Mouse (Mus musculus): ENCODE results near the gene Zbtb8b. TPM values are rescaled to one million over a fixed set of nuclear protein-coding genes. Genes with fewer than 3 reads are reported as not detected.

The Zbtb8b gene
- total RNA-seq (2014; rRNA removed) = 9.7 and 15.3 TPM in 2 replicates
- 11.3 and 12.9 TPM in 2 replicates for polyA plus RNA-seq (2015; fragmentation: Nextera tagmentation; extraction: Ambion mirVana)

- WGBS = 2% methylated on average over 33 of the region's 33 CpGs
- Histone ChIP-seq H3K4me3 (ENCODE audit: low read length) (peak within 1 kb of the TSS; percentile 64), H3K4me2 (ENCODE audit: low read depth, low read length) (peak within 1 kb of the TSS; percentile 69), H3K9ac (replicated peaks; ENCODE audit: low read length) (peak within 1 kb of the TSS; percentile 72), H3K27ac (peak within 1 kb of the TSS; percentile 26; the same call in 1 of the 2 replicates), H3K4me1 (ENCODE audit: insufficient read depth, low read length) (no peaks in the 10 kb centered on the region; the same call in 1 of the 2 replicates), H3K27me3 (ENCODE audit: insufficient read depth, low read length) (no peaks in the 10 kb centered on the region), H3K9me3 (ENCODE audit: low read length) (no peaks in the 10 kb centered on the region), H3K36me3 (ENCODE audit: insufficient read depth, low read length) (no peaks in the 10 kb centered on the region)
- DNase-seq (ENCODE audit: low spot score) (peak; percentile 92), ATAC-seq (peak; percentile 98)
- no peak for TF ChIP-seq CTCF (IDR thresholded peaks at IDR 0.05; ENCODE audit: low read depth)
Measured at GRCm38 (mm10) chr4:129440340-129441063, at the start of gene Zbtb8b. Gene Zbtb8b (minus strand): TSS chr4:129440853.

- no peak for TF ChIP-seq CTCF (IDR thresholded peaks at IDR 0.05; ENCODE audit: low read depth)
- Histone ChIP-seq H3K27me3 (ENCODE audit: insufficient read depth, low read length) (no peaks in the 10 kb centered on the region), H3K9ac (replicated peaks; ENCODE audit: low read length) (no peak overlapping the region), H3K9me3 (ENCODE audit: low read length) (no peaks in the 10 kb centered on the region), H3K27ac (no peak overlapping the region), H3K36me3 (ENCODE audit: insufficient read depth, low read length) (peaks cover 40% of the 10 kb centered on the region), H3K4me2 (ENCODE audit: low read depth, low read length) (no peak overlapping the region), H3K4me1 (ENCODE audit: insufficient read depth, low read length) (no peaks in the 10 kb centered on the region), H3K4me3 (ENCODE audit: low read length) (no peak overlapping the region)
- no peak for ATAC-seq
- WGBS = 95% methylated on average over 1 of the region's 1 CpGs
- DNase-seq (ENCODE audit: low spot score) = no peak
Measured at GRCm38 (mm10) chr4:129481090-129481489, 40.4 kb upstream of the Zbtb8b start.

- Histone ChIP-seq H3K9me3 (ENCODE audit: low read length) (no peaks in the 10 kb centered on the region), H3K27me3 (ENCODE audit: insufficient read depth, low read length) (no peaks in the 10 kb centered on the region), H3K4me2 (ENCODE audit: low read depth, low read length) (no peak overlapping the region), H3K27ac (no peak overlapping the region), H3K4me1 (ENCODE audit: insufficient read depth, low read length) (no peaks in the 10 kb centered on the region), H3K4me3 (ENCODE audit: low read length) (no peak overlapping the region), H3K9ac (replicated peaks; ENCODE audit: low read length) (no peak overlapping the region), H3K36me3 (ENCODE audit: insufficient read depth, low read length) (peaks cover 39% of the 10 kb centered on the region)
- TF ChIP-seq CTCF (IDR thresholded peaks at IDR 0.05; ENCODE audit: low read depth) = no peak
- ATAC-seq = no peak
- no peak for DNase-seq (ENCODE audit: low spot score)
- WGBS = 94% methylated on average over 3 of the region's 3 CpGs
Measured at GRCm38 (mm10) chr4:129479863-129480262, 39.2 kb upstream of the Zbtb8b start.

GRCm38 (mm10) chr4:129476047-129476446, 35.4 kb upstream of the Zbtb8b start:
- Histone ChIP-seq H3K4me3 (ENCODE audit: low read length) (no peak overlapping the region), H3K9ac (replicated peaks; ENCODE audit: low read length) (no peak overlapping the region), H3K36me3 (ENCODE audit: insufficient read depth, low read length) (peaks cover 50% of the 10 kb centered on the region), H3K4me2 (ENCODE audit: low read depth, low read length) (no peak overlapping the region), H3K4me1 (ENCODE audit: insufficient read depth, low read length) (no peaks in the 10 kb centered on the region), H3K27me3 (ENCODE audit: insufficient read depth, low read length) (no peaks in the 10 kb centered on the region), H3K27ac (no peak overlapping the region), H3K9me3 (ENCODE audit: low read length) (no peaks in the 10 kb centered on the region)
- WGBS = 88% methylated on average over 11 of the region's 11 CpGs
- ATAC-seq (no peak), DNase-seq (ENCODE audit: low spot score) (no peak)
- no peak for TF ChIP-seq CTCF (IDR thresholded peaks at IDR 0.05; ENCODE audit: low read depth)

GRCm38 (mm10) chr4:129464286-129464815, 23.7 kb upstream of the Zbtb8b start:
- Histone ChIP-seq H3K9ac (replicated peaks; ENCODE audit: low read length) (no peak overlapping the region), H3K9me3 (ENCODE audit: low read length) (no peaks in the 10 kb centered on the region), H3K27me3 (ENCODE audit: insufficient read depth, low read length) (no peaks in the 10 kb centered on the region), H3K27ac (no peak overlapping the region), H3K4me1 (ENCODE audit: insufficient read depth, low read length) (peaks cover 7% of the 10 kb centered on the region; the same call in 1 of the 2 replicates), H3K36me3 (ENCODE audit: insufficient read depth, low read length) (peaks cover 48% of the 10 kb centered on the region), H3K4me3 (ENCODE audit: low read length) (no peak overlapping the region), H3K4me2 (ENCODE audit: low read depth, low read length) (no peak overlapping the region)
- TF ChIP-seq CTCF (IDR thresholded peaks at IDR 0.05; ENCODE audit: low read depth) = no peak
- no peak for ATAC-seq
- no peak for DNase-seq (ENCODE audit: low spot score)
- 79% methylated on average over 4 of the region's 4 CpGs for WGBS

- peaks cover 7% of the 10 kb centered on the region; the same call in 1 of the 2 replicates for H3K4me1 ChIP-seq (ENCODE audit: insufficient read depth, low read length)
- no peak overlapping the region for H3K4me3 ChIP-seq (ENCODE audit: low read length)
- 88% methylated on average over 24 of the region's 24 CpGs for WGBS
- H3K36me3 ChIP-seq (ENCODE audit: insufficient read depth, low read length) = peaks cover 40% of the 10 kb centered on the region
- H3K27ac ChIP-seq = no peak overlapping the region
- no peak for DNase-seq (ENCODE audit: low spot score)
- no peak overlapping the region for H3K9ac ChIP-seq (replicated peaks; ENCODE audit: low read length)
- ATAC-seq = no peak
- TF ChIP-seq CTCF (IDR thresholded peaks at IDR 0.05; ENCODE audit: low read depth) = no peak
- no peaks in the 10 kb centered on the region for H3K27me3 ChIP-seq (ENCODE audit: insufficient read depth, low read length)
- no peak overlapping the region for H3K4me2 ChIP-seq (ENCODE audit: low read depth, low read length)
- H3K9me3 ChIP-seq (ENCODE audit: low read length) = no peaks in the 10 kb centered on the region
Measured at GRCm38 (mm10) chr4:129463097-129464059, 22.7 kb upstream of the Zbtb8b start.

Data from hindbrain, postnatal 0 days (tissue).